Mouse (Mus musculus): ENCODE results near the gene Nucb1. TPM values are rescaled to one million over a fixed set of nuclear protein-coding genes. Genes with fewer than 3 reads are reported as not detected.
"Not testable (repeated sequence)": the region's sequence is repeated elsewhere in the genome, so short reads cannot be mapped to it uniquely, and the experiment has no call there.

Nucb1 gene
- total RNA-seq, 2 experiments from 2014 or later: 111 to 112 TPM

- no peak for DNase-seq (ENCODE audit: low spot score in 2 of 2)
These were observed 46.0 kb downstream of the Nucb1 start for GRCm38 (mm10) chr7:45463987-45464778.

- not testable (repeated sequence) for DNase-seq (ENCODE audit: low spot score in 2 of 2)
These were observed 47.3 kb downstream of the Nucb1 start for GRCm38 (mm10) chr7:45462868-45463267.

- no peak for DNase-seq (ENCODE audit: low spot score in 2 of 2)
These were observed 47.9 kb downstream of the Nucb1 start for GRCm38 (mm10) chr7:45462325-45462724.

- no peak for DNase-seq (ENCODE audit: low spot score in 2 of 2)
These were observed 48.4 kb downstream of the Nucb1 start for GRCm38 (mm10) chr7:45461781-45462180.

- no peak for DNase-seq (ENCODE audit: low spot score in 2 of 2)
These were observed 48.9 kb downstream of the Nucb1 start for GRCm38 (mm10) chr7:45461326-45461725.

- DNase-seq (ENCODE audit: low spot score in 2 of 2): no peak
These were observed 49.3 kb downstream of the Nucb1 start for GRCm38 (mm10) chr7:45460860-45461314.

- DNase-seq (ENCODE audit: low spot score in 2 of 2): no peak
These were observed 49.8 kb downstream of the Nucb1 start for GRCm38 (mm10) chr7:45460377-45460776.

- DNase-seq (ENCODE audit: low spot score in 2 of 2): peak; percentile 92 to 94
These were observed 50.6 kb downstream of the Nucb1 start, which contains the start of gene Ftl1 for GRCm38 (mm10) chr7:45459564-45460140. Gene Ftl1 (minus strand): TSS chr7:45459884.

GRCm38 (mm10) chr7:45458748-45459563, 51.2 kb downstream of the Nucb1 start:
- peak; percentile 69 to 71 for DNase-seq (ENCODE audit: low spot score in 2 of 2)

- DNase-seq (ENCODE audit: low spot score in 2 of 2): no peak
These were observed 52.8 kb downstream of the Nucb1 start for GRCm38 (mm10) chr7:45457204-45458060.

- no peak for DNase-seq (ENCODE audit: low spot score in 2 of 2)
These were observed 53.4 kb downstream of the Nucb1 start for GRCm38 (mm10) chr7:45456721-45457203.

GRCm38 (mm10) chr7:45455932-45456696, 54.1 kb downstream of the Nucb1 start:
- DNase-seq (ENCODE audit: low spot score in 2 of 2): no peak

- no peak for DNase-seq (ENCODE audit: low spot score in 2 of 2)
These were observed 55.2 kb downstream of the Nucb1 start for GRCm38 (mm10) chr7:45454971-45455370.

- DNase-seq (ENCODE audit: low spot score in 2 of 2): peak; percentile 90 to 93
These were observed 58.7 kb downstream of the Nucb1 start for GRCm38 (mm10) chr7:45451344-45451982.

- no peak for DNase-seq (ENCODE audit: low spot score in 2 of 2)
These were observed 60.2 kb downstream of the Nucb1 start for GRCm38 (mm10) chr7:45449974-45450373.

- DNase-seq (ENCODE audit: low spot score in 2 of 2): no peak
These were observed 62.7 kb downstream of the Nucb1 start for GRCm38 (mm10) chr7:45447325-45447990.

GRCm38 (mm10) chr7:45446589-45446988, 63.6 kb downstream of the Nucb1 start:
- DNase-seq (ENCODE audit: low spot score in 2 of 2): no peak

GRCm38 (mm10) chr7:45443526-45444420, 66.4 kb downstream of the Nucb1 start:
- no peak for DNase-seq (ENCODE audit: low spot score in 2 of 2)
